Comparison of ENCODE assay signal across 26 mouse cellular contexts in the genomic region with DNA sequence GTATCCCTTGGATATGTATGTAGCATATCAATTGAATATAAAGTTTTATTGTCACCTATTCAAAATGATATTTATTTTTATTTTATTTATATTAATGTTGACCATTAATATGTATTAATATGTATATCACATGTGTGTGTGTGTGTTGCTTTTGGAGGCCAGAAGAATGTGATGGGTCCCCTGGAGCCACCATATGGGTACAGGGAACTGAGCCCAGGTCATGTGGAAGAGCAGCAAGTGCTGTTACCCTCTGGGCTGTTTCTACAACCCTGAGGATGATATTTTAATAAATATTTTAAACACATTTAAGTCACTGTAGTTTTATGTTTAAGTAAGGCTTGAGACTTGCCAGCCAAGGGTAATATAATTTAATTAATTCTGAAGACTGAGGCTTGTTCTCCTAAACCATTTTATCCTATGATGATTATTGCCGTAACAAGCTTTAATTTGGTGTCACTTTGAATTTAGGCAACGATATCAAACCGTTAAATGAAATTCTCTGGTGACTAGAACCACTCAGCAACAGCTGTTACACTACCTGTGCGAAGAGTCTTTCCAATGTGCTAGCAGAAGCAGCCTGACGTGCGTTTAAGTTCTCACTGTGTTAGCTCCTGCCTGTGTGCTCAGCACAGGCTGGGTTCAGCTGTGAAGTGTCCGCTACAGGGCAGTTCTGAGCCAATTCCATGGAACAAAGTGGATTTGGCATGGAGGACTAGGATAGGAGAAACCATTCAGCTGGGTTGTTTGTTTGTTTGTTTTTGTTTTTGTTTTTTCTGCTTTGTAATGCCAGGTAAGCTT.
DNase-seq lines count a peak whose midpoint lies in the region; ATAC-seq and TF ChIP-seq lines count a peak whose summit lies in the region.
"Had no signal": no experiment of that assay in that cellular context is flagged by ENCODE, and none has a peak within 500 bp of the region (broad histone marks: within the 10 kb centered on the region; RNA-seq: fewer than 3 reads in every experiment).

No protein-coding gene starts in this region.

- peak; percentile 86 for ATAC-seq in cerebellum, adult (ENCODE audit: insufficient number of reproducible peaks, low FRiP score, low TSS enrichment)
- no peak for ATAC-seq in forebrain, postnatal 0 days
- ATAC-seq in forebrain, embryonic 13.5 days = no peak
- ATAC-seq in midbrain, embryonic 13.5 days = peak; percentile 65; the same call in 1 of the 2 replicates
- ATAC-seq in midbrain, postnatal 0 days (ENCODE audit: low FRiP score) = peak; percentile 49; the same call in 1 of the 2 replicates
- ATAC-seq: activated CD4-positive, CD25-positive, alpha-beta regulatory T cell, adult 4 months; forebrain, embryonic 14.5 days had no signal

- 67% methylated on average over 7 of the region's 7 CpGs for WGBS in forebrain, postnatal 0 days
- WGBS in forebrain, embryonic 13.5 days = 87% methylated on average over 7 of the region's 7 CpGs
- WGBS in midbrain, embryonic 13.5 days = 69% methylated on average over 7 of the region's 7 CpGs
- WGBS in midbrain, embryonic 10.5 days = 92% methylated on average over 7 of the region's 7 CpGs
- 58% methylated on average over 7 of the region's 7 CpGs for WGBS in midbrain, postnatal 0 days

- no peaks in the 10 kb centered on the region for H3K27me3 ChIP-seq in forebrain, postnatal 0 days (ENCODE audit: insufficient read depth, low read length)
- H3K27me3 ChIP-seq in forebrain, embryonic 13.5 days = no peaks in the 10 kb centered on the region
- H3K27me3 ChIP-seq in midbrain, embryonic 13.5 days = no peaks in the 10 kb centered on the region
- H3K27me3 ChIP-seq in midbrain, embryonic 10.5 days (ENCODE audit: low read depth, poor library complexity, severe bottlenecking) = no peaks in the 10 kb centered on the region
- H3K27me3 ChIP-seq in midbrain, postnatal 0 days (ENCODE audit: insufficient read depth, low read length) = no peaks in the 10 kb centered on the region
- H3K27me3 ChIP-seq: embryonic facial prominence, embryonic 13.5 days; heart, embryonic 12.5 days; liver, embryonic 15.5 days; lung, embryonic 15.5 days; megakaryocyte, embryonic 14.5 days; stomach, embryonic 15.5 days had no signal

- no peak overlapping the region for H3K27ac ChIP-seq in forebrain, postnatal 0 days (ENCODE audit: low read depth, low read length)
- H3K27ac ChIP-seq in forebrain, embryonic 13.5 days = no peak overlapping the region
- H3K27ac ChIP-seq in midbrain, embryonic 13.5 days = no peak overlapping the region
- H3K27ac ChIP-seq in midbrain, embryonic 10.5 days (replicated peaks) = no peak overlapping the region
- H3K27ac ChIP-seq in midbrain, postnatal 0 days (ENCODE audit: low read depth, low read length) = no peak overlapping the region
- H3K27ac ChIP-seq: embryonic facial prominence, embryonic 13.5 days; kidney, postnatal 0 days; limb, embryonic 10.5 days; liver, embryonic 15.5 days; lung, embryonic 15.5 days; stomach, embryonic 15.5 days had no signal

- no peak overlapping the region for H3K9ac ChIP-seq in forebrain, postnatal 0 days
- H3K9ac ChIP-seq in forebrain, embryonic 13.5 days = no peak overlapping the region
- no peak overlapping the region for H3K9ac ChIP-seq in midbrain, embryonic 13.5 days (replicated peaks)
- H3K9ac ChIP-seq in midbrain, postnatal 0 days (replicated peaks; ENCODE audit: low read length, poor library complexity, severe bottlenecking) = no peak overlapping the region
- H3K9ac ChIP-seq: embryonic facial prominence, embryonic 13.5 days; heart, embryonic 12.5 days; liver, embryonic 15.5 days; lung, embryonic 15.5 days; stomach, embryonic 15.5 days had no signal

- DNase-seq in cerebellum, postnatal 36 days = no peak
- peak; percentile 10 for DNase-seq in forebrain, postnatal 0 days
- DNase-seq in midbrain, embryonic 10.5 days (ENCODE audit: low spot score) = no peak
- peak; percentile 71 for DNase-seq in midbrain, postnatal 0 days (ENCODE audit: low spot score)
- no peak for DNase-seq in adrenal gland, postnatal 36 days
- DNase-seq: adrenal gland, adult 8-10 months; heart, adult 11 months; heart, postnatal 10 days; kidney, adult 2 months; liver; lung, postnatal 36 days; right cerebral cortex, adult 18-20 months; thymus, postnatal 36 days had no signal

- H3K36me3 ChIP-seq in forebrain, postnatal 0 days (ENCODE audit: insufficient read depth) = no peaks in the 10 kb centered on the region
- H3K36me3 ChIP-seq in forebrain, embryonic 13.5 days (ENCODE audit: poor library complexity, severe bottlenecking) = peaks cover 4% of the 10 kb centered on the region; the same call in 1 of the 2 replicates
- H3K36me3 ChIP-seq in midbrain, embryonic 13.5 days = 0 out of 2 replicates have a peak, but pooled peaks cover 2% of the 10 kb centered on the region
- H3K36me3 ChIP-seq in midbrain, embryonic 10.5 days = no peaks in the 10 kb centered on the region; the same call in none of the 2 replicates
- 0 out of 2 replicates have a peak, but pooled peaks cover 3% of the 10 kb centered on the region for H3K36me3 ChIP-seq in midbrain, postnatal 0 days (ENCODE audit: insufficient read depth, low read length)
- H3K36me3 ChIP-seq: liver, embryonic 15.5 days; lung, embryonic 15.5 days; stomach, embryonic 15.5 days had no signal

- no peak for TF ChIP-seq CTCF in forebrain, postnatal 0 days (IDR thresholded peaks at IDR 0.05; ENCODE audit: low read depth)
- no peak for TF ChIP-seq CTCF in midbrain, postnatal 0 days (IDR thresholded peaks at IDR 0.05)

- no peaks in the 10 kb centered on the region for H3K9me3 ChIP-seq in forebrain, postnatal 0 days (ENCODE audit: low read length)
- no peaks in the 10 kb centered on the region for H3K9me3 ChIP-seq in forebrain, embryonic 13.5 days (replicated peaks)
- H3K9me3 ChIP-seq in midbrain, embryonic 13.5 days = no peaks in the 10 kb centered on the region
- H3K9me3 ChIP-seq in midbrain, embryonic 10.5 days (replicated peaks) = no peaks in the 10 kb centered on the region; the same call in 1 of the 2 replicates
- no peaks in the 10 kb centered on the region for H3K9me3 ChIP-seq in midbrain, postnatal 0 days (ENCODE audit: low read length)
- H3K9me3 ChIP-seq: embryonic facial prominence, embryonic 13.5 days; heart, embryonic 12.5 days; limb, embryonic 10.5 days; liver, embryonic 15.5 days; lung, embryonic 15.5 days; megakaryocyte, embryonic 14.5 days; stomach, embryonic 15.5 days had no signal

- H3K4me1 ChIP-seq in forebrain, postnatal 0 days (ENCODE audit: insufficient read depth) = 0 out of 2 replicates have a peak, but pooled peaks cover 2% of the 10 kb centered on the region
- H3K4me1 ChIP-seq in forebrain, embryonic 13.5 days = no peaks in the 10 kb centered on the region
- no peaks in the 10 kb centered on the region for H3K4me1 ChIP-seq in midbrain, embryonic 13.5 days (replicated peaks)
- H3K4me1 ChIP-seq in midbrain, embryonic 10.5 days = 0 out of 2 replicates have a peak, but pooled peaks cover 3% of the 10 kb centered on the region
- no peaks in the 10 kb centered on the region for H3K4me1 ChIP-seq in midbrain, postnatal 0 days (ENCODE audit: insufficient read depth, low read length)
- H3K4me1 ChIP-seq: embryonic facial prominence, embryonic 13.5 days; heart, embryonic 12.5 days; limb, embryonic 10.5 days; liver, embryonic 15.5 days; lung, embryonic 15.5 days; stomach, embryonic 15.5 days had no signal

- H3K4me2 ChIP-seq in forebrain, postnatal 0 days (ENCODE audit: low read depth) = no peak overlapping the region
- no peak overlapping the region for H3K4me2 ChIP-seq in forebrain, embryonic 13.5 days
- H3K4me2 ChIP-seq in midbrain, embryonic 13.5 days (replicated peaks) = no peak overlapping the region
- no peak overlapping the region for H3K4me2 ChIP-seq in midbrain, postnatal 0 days (ENCODE audit: low read depth, low read length, poor library complexity, severe bottlenecking)
- H3K4me2 ChIP-seq: embryonic facial prominence, embryonic 13.5 days; heart, embryonic 12.5 days; liver, embryonic 15.5 days; lung, embryonic 15.5 days; stomach, embryonic 15.5 days had no signal

- no peak overlapping the region for H3K4me3 ChIP-seq in forebrain, postnatal 0 days (ENCODE audit: low read depth, low read length)
- H3K4me3 ChIP-seq in forebrain, embryonic 13.5 days = no peak overlapping the region
- H3K4me3 ChIP-seq in midbrain, embryonic 13.5 days (replicated peaks) = no peak overlapping the region
- no peak overlapping the region for H3K4me3 ChIP-seq in midbrain, embryonic 10.5 days
- no peak overlapping the region for H3K4me3 ChIP-seq in midbrain, postnatal 0 days (ENCODE audit: low read depth, low read length)
- H3K4me3 ChIP-seq: embryonic facial prominence, embryonic 13.5 days; heart, embryonic 12.5 days; limb, embryonic 10.5 days; liver, embryonic 15.5 days; lung, embryonic 15.5 days; megakaryocyte, embryonic 14.5 days; stomach, embryonic 15.5 days had no signal

Comparison
In these comparisons a context has a peak if more than half of its experiments do, and no peak if none do; other contexts are left out.
1. DNase-seq: peak in forebrain, postnatal 0 days (single experiment) and midbrain, postnatal 0 days (single experiment); none in cerebellum, postnatal 36 days (0 of 2), midbrain, embryonic 10.5 days (single experiment) and adrenal gland, postnatal 36 days (0 of 2).
2. ATAC-seq: peak in cerebellum, adult (single experiment), midbrain, embryonic 13.5 days (single experiment) and midbrain, postnatal 0 days (single experiment); none in forebrain, postnatal 0 days (single experiment) and forebrain, embryonic 13.5 days (single experiment).